Mouse (Mus musculus): ENCODE data around the gene Cmtm6.

The Cmtm6 gene

GRCm38 (mm10) chr9:114797329-114798004, 66.6 kb downstream of the Cmtm6 start:
- DNase-seq (ENCODE audit: low spot score in 2 of 2), result peak; percentile 71 to 79

GRCm38 (mm10) chr9:114798845-114799244, 67.9 kb downstream of the Cmtm6 start:
- DNase-seq (ENCODE audit: low spot score in 2 of 2), result no peak

Data from natural killer cell, adult 2 months (primary cell).